22 mouse cellular contexts compared by ENCODE assay signal in genomic region chr13:107244173-107244572, GRCm38 (mm10).
DNase-seq lines count a peak whose midpoint lies in the region; ATAC-seq lines count a peak whose summit lies in the region.
"Had no signal": no experiment of that assay in that cellular context is flagged by ENCODE, and none has a peak within 500 bp of the region (broad histone marks: within the 10 kb centered on the region; RNA-seq: fewer than 3 reads in every experiment).

No protein-coding gene starts in this region.

- no peak for ATAC-seq in granulocyte monocyte progenitor cell, adult 5-6 weeks (replicated peaks; ENCODE audit: poor library complexity, severe bottlenecking)
- ATAC-seq: CD4-positive, CD25-positive, alpha-beta regulatory T cell, adult 4 months; forebrain, embryonic 14.5 days; forebrain, postnatal 0 days; hindbrain, embryonic 16.5 days; intestine, embryonic 15.5 days had no signal

- peak; percentile 7 to 21 for DNase-seq in frontal cortex, adult 2 months (ENCODE audit: extremely low spot score in 1 of 2, low spot score in 1 of 2)
- DNase-seq in frontal cortex, postnatal 14 days (ENCODE audit: low spot score in 2 of 2): no peak
- peak; percentile 11 for DNase-seq in right cerebral cortex, adult 18-20 months
- DNase-seq in right cerebral cortex, postnatal 10 days (ENCODE audit: low spot score in 2 of 2): no peak
- DNase-seq in mesoderm, embryonic 11.5 days (ENCODE audit: low read depth, low spot score): peak; percentile 41
- DNase-seq: adrenal gland, adult 2 months; adrenal gland, postnatal 14 days; cerebellum, adult 11-12 months; cerebellum, adult 8-10 months; cerebellum, postnatal 10 days; cerebellum, postnatal 36 days; forebrain, postnatal 0 days; gastrocnemius, adult 2 months; gastrocnemius, postnatal 14 days; heart, adult 18-20 months; heart, postnatal 10 days; heart, postnatal 36 days had no signal

Comparison
In these comparisons a context has a peak if more than half of its experiments do, and no peak if none do; other contexts are left out.
1. DNase-seq: peak in frontal cortex, adult 2 months (2 of 2), right cerebral cortex, adult 18-20 months (single experiment) and mesoderm, embryonic 11.5 days (single experiment); none in frontal cortex, postnatal 14 days (0 of 2) and right cerebral cortex, postnatal 10 days (0 of 2).